Mouse (Mus musculus) C2C12 (cell line): ENCODE results near the gene Tex2. TPM values are rescaled to one million over a fixed set of nuclear protein-coding genes. Genes with fewer than 3 reads are reported as not detected.
"Not testable (repeated sequence)": the region's sequence is repeated elsewhere in the genome, so short reads cannot be mapped to it uniquely, and the experiment has no call there.

ENCODE experiments used
- H3K27me3 ChIP-seq: one replicate; pipeline ENCODE4 v1.6.1; 2011; ENCODE audit not compliant: control insufficient read depth, insufficient read depth, insufficient read length
- H3K36me3 ChIP-seq: one replicate; pipeline ENCODE4 v1.6.1; 2011; ENCODE audit not compliant: control insufficient read depth, insufficient read depth
- H3K4me3 ChIP-seq: one replicate; pipeline ENCODE4 v1.5.1; 2011; ENCODE audit warnings: mild to moderate bottlenecking, control low read depth; ENCODE audit not compliant: poor library complexity, insufficient read depth, severe bottlenecking
- H3K79me2 ChIP-seq: one replicate; pipeline ENCODE4 v1.6.1; 2011; ENCODE audit not compliant: control insufficient read depth, insufficient read depth
- H3K79me3 ChIP-seq: one replicate; pipeline ENCODE4 v1.6.1; 2011; ENCODE audit warnings: low read depth, control low read depth
- H3ac ChIP-seq: one replicate; pipeline ENCODE3; 2011; ENCODE audit warnings: low read depth; ENCODE audit not compliant: control insufficient read depth, insufficient read length
- CEBPB ChIP-seq: IDR thresholded peaks from one replicate; pipeline ENCODE4 v1.6.1; 2011; ENCODE audit warnings: low read depth, mild to moderate bottlenecking, control low read depth, moderate library complexity
- CTCF ChIP-seq: IDR thresholded peaks from one replicate; pipeline ENCODE4 v1.5.1; 2011; ENCODE audit not compliant: control insufficient read depth, insufficient read depth, insufficient read length
- FOSL1 ChIP-seq: IDR thresholded peaks from one replicate; pipeline ENCODE4 v1.8.0; 2011; ENCODE audit warnings: mild to moderate bottlenecking, low read length; ENCODE audit not compliant: poor library complexity, insufficient read depth, severe bottlenecking
- MAX ChIP-seq: IDR thresholded peaks from one replicate; pipeline ENCODE4 v1.6.1; 2011; ENCODE audit warnings: mild to moderate bottlenecking, control low read depth
- MYOD1 ChIP-seq: IDR thresholded peaks from one replicate; pipeline ENCODE4 v1.6.1; 2011; ENCODE audit warnings: low read depth; ENCODE audit not compliant: control insufficient read depth, insufficient read length
- MYOG ChIP-seq: IDR thresholded peaks from one replicate; pipeline ENCODE4 v1.6.1; 2011; ENCODE audit not compliant: control insufficient read depth, insufficient read length; ENCODE audit errors: extremely low read depth
- USF1 ChIP-seq: IDR thresholded peaks from one replicate; pipeline ENCODE4 v1.6.1; 2011; ENCODE audit warnings: low read depth, mild to moderate bottlenecking, control low read depth, moderate library complexity
- polyA plus RNA-seq: library from polyadenylated mRNA; unstranded; fragments of >200 nt; fragmentation: generic; extraction: Trizol; gene quantifications from one replicate; pipeline ENCODE4 v1.2.1, GENCODE M21; 2012; ENCODE audit warnings: missing spikeins

Tex2 gene
- polyA plus RNA-seq, 1 experiment: 5.9 TPM

GRCm38 (mm10) chr11:106637754-106638153 is 24.5 kb upstream of the Tex2 start:
- Histone ChIP-seq H3ac (no peak overlapping the region), H3K79me2 (no peaks in the 10 kb centered on the region), H3K27me3 (no peaks in the 10 kb centered on the region), H3K4me3 (no peak overlapping the region), H3K36me3 (no peaks in the 10 kb centered on the region), H3K79me3 (no peaks in the 10 kb centered on the region)
- TF ChIP-seq FOSL1 (no peak), USF1 (no peak)

GRCm38 (mm10) chr11:106635946-106636345 is 22.7 kb upstream of the Tex2 start:
- Histone ChIP-seq H3K27me3 (no peaks in the 10 kb centered on the region), H3K79me3 (no peaks in the 10 kb centered on the region), H3ac (no peak overlapping the region), H3K4me3 (no peak overlapping the region), H3K36me3 (no peaks in the 10 kb centered on the region), H3K79me2 (no peaks in the 10 kb centered on the region)
- TF ChIP-seq MYOD1 (no peak), CTCF (no peak), USF1 (no peak), MYOG (no peak), FOSL1 (no peak), MAX (no peak), CEBPB (no peak)

GRCm38 (mm10) chr11:106634175-106634574 is 21.0 kb upstream of the Tex2 start:
- not testable (repeated sequence) for H3K79me2 ChIP-seq

GRCm38 (mm10) chr11:106633456-106633855 is 20.2 kb upstream of the Tex2 start:
- Histone ChIP-seq H3K27me3 (no peaks in the 10 kb centered on the region), H3K36me3 (no peaks in the 10 kb centered on the region), H3K79me2 (no peaks in the 10 kb centered on the region), H3K79me3 (no peaks in the 10 kb centered on the region), H3ac (no peak overlapping the region), H3K4me3 (no peak overlapping the region)
- TF ChIP-seq FOSL1 (no peak), MYOG (no peak), MAX (no peak), MYOD1 (no peak), CEBPB (no peak), CTCF (no peak), USF1 (no peak)

More at GRCm38 (mm10) chr11:106634175-106634574, 21.0 kb upstream of the Tex2 start:
- not testable (repeated sequence) for H3K4me3 ChIP-seq, H3K27me3 ChIP-seq, H3ac ChIP-seq, H3K79me3 ChIP-seq, H3K36me3 ChIP-seq

- TF ChIP-seq CEBPB (no peak), CTCF (peak; percentile 60)
- Histone ChIP-seq H3K79me2 (no peaks in the 10 kb centered on the region), H3K27me3 (no peaks in the 10 kb centered on the region)
Measured at GRCm38 (mm10) chr11:106627692-106628091, 14.5 kb upstream of the Tex2 start.

GRCm38 (mm10) chr11:106625577-106625976 is 12.4 kb upstream of the Tex2 start:
- Histone ChIP-seq H3K4me3 (no peak overlapping the region), H3ac (no peak overlapping the region), H3K79me3 (no peaks in the 10 kb centered on the region), H3K27me3 (no peaks in the 10 kb centered on the region), H3K36me3 (no peaks in the 10 kb centered on the region), H3K79me2 (no peaks in the 10 kb centered on the region)
- no peak for TF ChIP-seq MYOD1
- TF ChIP-seq CEBPB: no peak
- no peak for TF ChIP-seq MAX
- TF ChIP-seq CTCF: no peak

More at GRCm38 (mm10) chr11:106627692-106628091, 14.5 kb upstream of the Tex2 start:
- H3K36me3 ChIP-seq: no peaks in the 10 kb centered on the region
- no peak overlapping the region for H3ac ChIP-seq
- H3K79me3 ChIP-seq: no peaks in the 10 kb centered on the region
- H3K4me3 ChIP-seq: no peak overlapping the region

- TF ChIP-seq USF1 (no peak), CEBPB (no peak), MYOG (no peak)
- no peaks in the 10 kb centered on the region for H3K36me3 ChIP-seq
- H3K27me3 ChIP-seq: peaks cover 10% of the 10 kb centered on the region
- H3K79me2 ChIP-seq: no peaks in the 10 kb centered on the region
- H3K4me3 ChIP-seq: no peak overlapping the region
- no peak overlapping the region for H3ac ChIP-seq
- no peaks in the 10 kb centered on the region for H3K79me3 ChIP-seq
Measured at GRCm38 (mm10) chr11:106623629-106624028, 10.4 kb upstream of the Tex2 start.
